Mouse (Mus musculus): ENCODE measurements around the gene Itpr2. TPM values are rescaled to one million over a fixed set of nuclear protein-coding genes. Genes with fewer than 3 reads are reported as not detected.

The Itpr2 gene
- polyA plus RNA-seq, 1 experiment from 2014 or later: 9.0 TPM

DNA sequence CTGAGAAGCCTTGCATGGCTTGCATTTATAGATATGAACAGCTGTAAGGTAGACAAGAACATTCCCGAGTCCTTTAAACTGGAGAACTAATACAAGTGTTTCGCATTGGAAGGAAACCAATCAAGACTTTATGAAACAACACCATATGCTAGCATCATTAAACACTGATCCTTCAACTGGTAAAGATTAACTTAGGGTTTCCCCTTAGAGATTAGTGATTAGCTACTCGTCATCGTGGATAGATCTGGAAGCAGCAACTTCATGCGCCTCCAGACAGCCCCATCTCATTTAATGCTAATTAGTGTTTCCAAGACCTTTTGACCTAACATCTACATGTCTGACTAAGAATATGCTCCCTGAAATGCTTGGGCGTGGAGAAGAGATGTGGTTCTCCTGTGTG is 255.7 kb downstream of the Itpr2 start:
- no peak for ATAC-seq
- Histone ChIP-seq H3K27ac (ENCODE audit: low read length) (no peak overlapping the region), H3K27me3 (ENCODE audit: control insufficient read depth, insufficient read depth, low read depth, low read length) (no peaks in the 10 kb centered on the region), H3K4me3 (ENCODE audit: low read depth, low read length) (no peak overlapping the region), H3K4me2 (ENCODE audit: low read length) (no peak overlapping the region), H3K4me1 (ENCODE audit: control insufficient read depth, insufficient read depth, low read length) (no peaks in the 10 kb centered on the region), H3K36me3 (ENCODE audit: control insufficient read depth, insufficient read depth, low read length) (no peaks in the 10 kb centered on the region), H3K9ac (ENCODE audit: low read depth, low read length) (no peak overlapping the region), H3K9me3 (replicated peaks; ENCODE audit: control insufficient read depth, low read length, poor library complexity, severe bottlenecking) (no peaks in the 10 kb centered on the region)
- 79% methylated on average over 6 of the region's 6 CpGs for WGBS

DNA sequence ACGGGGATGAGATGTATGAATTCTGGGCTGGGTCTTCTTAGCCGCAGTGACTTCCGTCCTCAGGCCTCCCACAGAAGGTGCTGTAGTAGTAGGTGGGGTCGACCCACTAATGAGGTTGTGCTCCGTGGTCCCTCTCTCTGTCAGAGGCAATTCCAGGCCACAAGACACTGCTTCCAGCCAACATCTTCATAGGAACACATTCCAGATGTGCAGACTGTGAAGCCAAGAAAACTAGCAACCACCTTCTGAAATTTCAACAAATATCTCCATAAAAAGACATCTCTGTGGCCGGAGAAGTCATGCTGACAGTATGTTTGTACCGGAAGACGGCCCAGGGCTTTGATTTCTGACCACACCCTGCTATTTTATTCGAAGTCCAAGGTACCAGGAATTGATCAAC is 256.1 kb downstream of the Itpr2 start:
- no peaks in the 10 kb centered on the region for H3K27me3 ChIP-seq (ENCODE audit: control insufficient read depth, insufficient read depth, low read depth, low read length)
- ATAC-seq: no peak
- no peaks in the 10 kb centered on the region for H3K36me3 ChIP-seq (ENCODE audit: control insufficient read depth, insufficient read depth, low read length)
- no peak overlapping the region for H3K4me3 ChIP-seq (ENCODE audit: low read depth, low read length)
- no peaks in the 10 kb centered on the region for H3K9me3 ChIP-seq (replicated peaks; ENCODE audit: control insufficient read depth, low read length, poor library complexity, severe bottlenecking)
- no peaks in the 10 kb centered on the region for H3K4me1 ChIP-seq (ENCODE audit: control insufficient read depth, insufficient read depth, low read length)
- H3K27ac ChIP-seq (ENCODE audit: low read length): no peak overlapping the region
- 89% methylated on average over 9 of the region's 9 CpGs for WGBS
- no peak overlapping the region for H3K4me2 ChIP-seq (ENCODE audit: low read length)
- no peak overlapping the region for H3K9ac ChIP-seq (ENCODE audit: low read depth, low read length)

DNA sequence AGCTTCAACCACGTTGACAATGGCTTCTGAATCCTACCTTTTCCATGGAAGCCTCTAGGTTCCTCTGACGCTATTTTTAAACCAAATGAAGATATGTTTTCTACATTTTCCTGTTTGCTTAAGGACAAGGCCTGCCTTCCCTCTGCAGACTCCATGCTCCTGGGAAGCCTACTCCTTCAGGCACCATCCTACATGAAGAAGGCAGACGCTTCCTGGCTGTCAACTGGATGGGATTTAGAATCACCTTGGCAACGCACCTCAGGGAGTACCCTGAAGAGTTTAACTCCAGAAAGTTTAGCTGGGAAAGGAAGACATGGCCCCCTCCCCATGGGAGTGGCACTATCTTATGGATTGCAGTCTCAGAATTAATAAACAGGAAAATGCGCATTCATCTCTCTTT is 259.0 kb downstream of the Itpr2 start:
- no peaks in the 10 kb centered on the region for H3K4me1 ChIP-seq (ENCODE audit: control insufficient read depth, insufficient read depth, low read length)
- no peaks in the 10 kb centered on the region for H3K9me3 ChIP-seq (replicated peaks; ENCODE audit: control insufficient read depth, low read length, poor library complexity, severe bottlenecking)
- ATAC-seq: 0 out of 2 replicates have a peak, but pooled peaks have one; percentile 39
- H3K4me3 ChIP-seq (ENCODE audit: low read depth, low read length): no peak overlapping the region
- no peak overlapping the region for H3K27ac ChIP-seq (ENCODE audit: low read length)
- H3K36me3 ChIP-seq (ENCODE audit: control insufficient read depth, insufficient read depth, low read length): no peaks in the 10 kb centered on the region
- H3K27me3 ChIP-seq (ENCODE audit: control insufficient read depth, insufficient read depth, low read depth, low read length): no peaks in the 10 kb centered on the region
- no peak overlapping the region for H3K9ac ChIP-seq (ENCODE audit: low read depth, low read length)
- WGBS: 63% methylated on average over 5 of the region's 5 CpGs
- H3K4me2 ChIP-seq (ENCODE audit: low read length): no peak overlapping the region

DNA sequence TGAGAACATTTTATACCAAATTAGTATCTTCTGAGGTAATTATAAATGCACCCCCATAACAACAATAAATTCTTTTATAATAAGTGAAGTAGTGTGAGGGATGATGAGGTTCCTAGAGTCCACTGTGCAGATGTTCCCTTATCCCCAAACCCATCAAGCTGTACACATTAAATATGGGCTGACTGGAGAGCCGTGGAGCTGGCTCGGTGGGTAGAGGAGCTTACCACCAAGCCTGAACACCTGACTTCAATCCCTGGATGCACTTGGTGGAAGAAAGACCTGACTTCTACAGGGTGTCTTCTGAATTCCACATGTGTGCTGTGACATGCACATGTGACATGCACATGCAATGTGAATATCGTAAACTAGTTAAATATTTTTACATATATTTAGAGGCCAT is 260.7 kb downstream of the Itpr2 start:
- Histone ChIP-seq H3K4me1 (ENCODE audit: control insufficient read depth, insufficient read depth, low read length) (no peaks in the 10 kb centered on the region), H3K27ac (ENCODE audit: low read length) (no peak overlapping the region), H3K36me3 (ENCODE audit: control insufficient read depth, insufficient read depth, low read length) (no peaks in the 10 kb centered on the region), H3K9me3 (replicated peaks; ENCODE audit: control insufficient read depth, low read length, poor library complexity, severe bottlenecking) (no peaks in the 10 kb centered on the region), H3K4me2 (ENCODE audit: low read length) (no peak overlapping the region), H3K4me3 (ENCODE audit: low read depth, low read length) (no peak overlapping the region), H3K9ac (ENCODE audit: low read depth, low read length) (no peak overlapping the region), H3K27me3 (ENCODE audit: control insufficient read depth, insufficient read depth, low read depth, low read length) (no peaks in the 10 kb centered on the region)
- no peak for ATAC-seq
- 93% methylated on average over 3 of the region's 3 CpGs for WGBS

DNA sequence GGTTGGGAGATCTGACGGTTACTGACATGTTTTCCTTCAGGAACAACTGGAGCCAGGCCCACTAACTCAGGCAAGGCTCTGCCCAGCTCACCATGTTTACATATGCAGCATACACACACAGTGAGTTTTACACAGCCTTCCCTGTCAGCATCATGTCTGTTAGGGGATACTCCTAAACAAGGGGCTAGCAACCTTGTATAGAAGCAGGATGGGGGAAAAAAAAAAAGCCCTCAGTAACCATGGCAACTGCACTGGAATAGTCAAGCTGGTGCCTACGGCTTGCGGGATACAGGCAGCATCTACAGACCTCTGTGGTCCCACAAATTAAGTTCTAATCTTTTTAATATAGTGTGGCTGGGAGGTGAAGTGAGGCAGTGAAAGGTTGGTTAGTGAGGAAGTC is 266.9 kb downstream of the Itpr2 start:
- WGBS: 12% methylated on average over 3 of the region's 3 CpGs
- peak; percentile 81 for ATAC-seq
- Histone ChIP-seq H3K27me3 (ENCODE audit: control insufficient read depth, insufficient read depth, low read depth, low read length) (no peaks in the 10 kb centered on the region), H3K9me3 (replicated peaks; ENCODE audit: control insufficient read depth, low read length, poor library complexity, severe bottlenecking) (no peaks in the 10 kb centered on the region), H3K4me3 (ENCODE audit: low read depth, low read length) (no peak overlapping the region), H3K4me1 (ENCODE audit: control insufficient read depth, insufficient read depth, low read length) (peaks cover 15% of the 10 kb centered on the region), H3K36me3 (ENCODE audit: control insufficient read depth, insufficient read depth, low read length) (no peaks in the 10 kb centered on the region), H3K4me2 (ENCODE audit: low read length) (no peak overlapping the region), H3K27ac (ENCODE audit: low read length) (peak overlapping the region; percentile 71), H3K9ac (ENCODE audit: low read depth, low read length) (0 out of 2 replicates have a peak overlapping the region, but pooled peaks have one; percentile 30)

DNA sequence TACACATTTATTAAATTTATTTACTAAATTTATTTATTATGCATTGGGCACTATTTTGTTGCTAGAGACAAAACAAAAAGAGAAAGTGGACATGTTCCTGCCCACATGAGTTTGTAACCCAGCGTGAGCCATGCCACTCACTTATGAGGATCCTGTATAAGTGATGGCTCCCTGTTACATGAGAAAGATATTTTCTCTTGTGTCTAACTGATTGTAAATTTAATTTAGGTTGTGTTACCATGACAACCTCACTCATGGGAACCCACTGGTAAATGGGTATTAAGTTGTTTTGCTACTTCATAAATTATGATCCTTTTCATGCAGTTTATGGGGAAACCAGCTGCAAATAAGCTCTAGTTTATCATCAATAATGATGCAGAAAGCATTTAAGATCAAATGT is 267.6 kb downstream of the Itpr2 start:
- Histone ChIP-seq H3K4me1 (ENCODE audit: control insufficient read depth, insufficient read depth, low read length) (peaks cover 15% of the 10 kb centered on the region), H3K4me2 (ENCODE audit: low read length) (no peak overlapping the region), H3K9ac (ENCODE audit: low read depth, low read length) (no peak overlapping the region), H3K4me3 (ENCODE audit: low read depth, low read length) (no peak overlapping the region), H3K36me3 (ENCODE audit: control insufficient read depth, insufficient read depth, low read length) (no peaks in the 10 kb centered on the region), H3K27ac (ENCODE audit: low read length) (peak overlapping the region; percentile 10; the same call in 1 of the 2 replicates), H3K9me3 (replicated peaks; ENCODE audit: control insufficient read depth, low read length, poor library complexity, severe bottlenecking) (no peaks in the 10 kb centered on the region), H3K27me3 (ENCODE audit: control insufficient read depth, insufficient read depth, low read depth, low read length) (no peaks in the 10 kb centered on the region)
- ATAC-seq: no peak
- 61% methylated on average over 1 of the region's 1 CpGs for WGBS

DNA sequence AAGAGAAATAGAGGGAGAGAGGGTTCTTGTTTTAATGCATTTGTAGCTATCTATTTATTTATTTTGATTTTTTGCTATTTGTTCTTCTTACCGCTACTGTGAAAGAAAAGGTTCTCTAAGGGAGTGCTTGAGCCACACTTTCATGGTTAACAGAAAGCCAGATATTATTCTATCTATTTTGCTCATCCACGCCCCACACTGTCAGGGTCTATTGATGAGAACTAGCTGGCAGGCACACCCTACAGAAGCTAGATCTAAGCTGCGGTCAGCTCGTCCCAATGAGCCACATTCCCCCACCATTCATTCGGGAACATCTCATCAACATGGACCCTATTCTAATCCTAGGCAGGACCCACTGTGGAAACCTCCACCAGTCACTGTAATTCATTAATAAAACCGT is 271.1 kb downstream of the Itpr2 start:
- ATAC-seq: no peak
- Histone ChIP-seq H3K4me2 (ENCODE audit: low read length) (no peak overlapping the region), H3K9me3 (replicated peaks; ENCODE audit: control insufficient read depth, low read length, poor library complexity, severe bottlenecking) (no peaks in the 10 kb centered on the region), H3K36me3 (ENCODE audit: control insufficient read depth, insufficient read depth, low read length) (no peaks in the 10 kb centered on the region), H3K27me3 (ENCODE audit: control insufficient read depth, insufficient read depth, low read depth, low read length) (no peaks in the 10 kb centered on the region), H3K4me3 (ENCODE audit: low read depth, low read length) (no peak overlapping the region), H3K9ac (ENCODE audit: low read depth, low read length) (no peak overlapping the region), H3K4me1 (ENCODE audit: control insufficient read depth, insufficient read depth, low read length) (peaks cover 14% of the 10 kb centered on the region), H3K27ac (ENCODE audit: low read length) (no peak overlapping the region)
- 88% methylated on average over 6 of the region's 6 CpGs for WGBS

DNA sequence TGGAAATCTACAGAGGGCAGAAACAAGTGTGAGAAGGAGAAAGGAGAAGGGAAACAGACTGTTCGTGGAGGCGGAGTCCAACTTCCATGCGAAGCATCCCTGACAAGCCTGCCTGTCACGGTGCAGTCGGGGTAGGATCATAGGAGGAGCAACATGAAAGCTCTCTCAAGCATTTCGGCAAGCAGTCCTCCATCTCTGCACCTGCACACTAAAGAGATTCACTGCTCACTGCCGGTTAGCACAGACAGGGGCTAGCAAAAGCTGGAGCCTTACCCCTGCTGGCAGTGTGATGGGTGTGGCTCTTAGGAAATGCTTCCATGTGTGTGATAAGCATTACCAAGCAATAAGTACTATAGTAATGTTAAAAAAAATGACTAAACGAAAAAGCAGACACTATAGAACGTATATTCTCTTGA is 271.6 kb downstream of the Itpr2 start:
- no peak overlapping the region for H3K4me3 ChIP-seq (ENCODE audit: low read depth, low read length)
- H3K9ac ChIP-seq (ENCODE audit: low read depth, low read length): no peak overlapping the region
- H3K27me3 ChIP-seq (ENCODE audit: control insufficient read depth, insufficient read depth, low read depth, low read length): no peaks in the 10 kb centered on the region
- WGBS: 60% methylated on average over 9 of the region's 9 CpGs
- H3K4me2 ChIP-seq (ENCODE audit: low read length): no peak overlapping the region
- H3K36me3 ChIP-seq (ENCODE audit: control insufficient read depth, insufficient read depth, low read length): no peaks in the 10 kb centered on the region
- peak; percentile 47; the same call in 1 of the 2 replicates for ATAC-seq
- H3K27ac ChIP-seq (ENCODE audit: low read length): 0 out of 2 replicates have a peak overlapping the region, but pooled peaks have one; percentile 32
- H3K4me1 ChIP-seq (ENCODE audit: control insufficient read depth, insufficient read depth, low read length): peaks cover 13% of the 10 kb centered on the region
- no peaks in the 10 kb centered on the region for H3K9me3 ChIP-seq (replicated peaks; ENCODE audit: control insufficient read depth, low read length, poor library complexity, severe bottlenecking)

DNA sequence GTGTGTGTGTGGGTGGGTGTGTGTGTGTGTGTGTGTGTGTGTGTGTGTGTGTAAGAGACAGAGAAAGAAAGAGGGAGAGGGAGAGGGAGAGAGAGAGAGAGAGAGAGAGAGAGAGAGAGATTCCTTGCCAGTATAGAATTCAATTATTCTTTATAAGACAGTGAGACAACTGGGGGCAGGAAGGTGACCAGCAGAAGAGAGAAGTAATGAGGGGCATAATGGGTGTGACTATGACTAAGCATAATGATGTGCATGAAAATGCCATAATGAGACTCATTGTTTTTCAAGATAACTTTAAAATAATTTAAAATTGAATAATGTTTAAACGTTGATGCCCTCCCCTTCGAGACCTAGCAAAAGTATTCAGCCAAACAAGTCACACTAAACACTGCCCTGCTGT is 272.1 kb downstream of the Itpr2 start:
- no peak overlapping the region for H3K9ac ChIP-seq (ENCODE audit: low read depth, low read length)
- 83% methylated on average over 2 of the region's 2 CpGs for WGBS
- H3K4me3 ChIP-seq (ENCODE audit: low read depth, low read length): no peak overlapping the region

More for the DNA sequence above, 272.1 kb downstream of the Itpr2 start:
- Histone ChIP-seq H3K9me3 (replicated peaks; ENCODE audit: control insufficient read depth, low read length, poor library complexity, severe bottlenecking) (no peaks in the 10 kb centered on the region), H3K4me2 (ENCODE audit: low read length) (no peak overlapping the region), H3K27ac (ENCODE audit: low read length) (no peak overlapping the region), H3K27me3 (ENCODE audit: control insufficient read depth, insufficient read depth, low read depth, low read length) (no peaks in the 10 kb centered on the region), H3K4me1 (ENCODE audit: control insufficient read depth, insufficient read depth, low read length) (peaks cover 10% of the 10 kb centered on the region), H3K36me3 (ENCODE audit: control insufficient read depth, insufficient read depth, low read length) (no peaks in the 10 kb centered on the region)
- no peak for ATAC-seq
